Mouse (Mus musculus) pancreas, adult 10 weeks (tissue): ENCODE measurements around the gene CK137956. TPM values are rescaled to one million over a fixed set of nuclear protein-coding genes. Genes with fewer than 3 reads are reported as not detected.

Experiments used
- polyA plus RNA-seq: library from polyadenylated mRNA; stranded (reverse); fragments of 350-450 nt; fragmentation: Illumina TruSeq; extraction: RNeasy Lipid Tissue Mini Kit (QIAGEN cat#74804); gene quantifications from one replicate; pipeline ENCODE4 v1.2.3, GENCODE M21; 2015; ENCODE audit warnings: low read depth, low replicate concordance; ENCODE audit not compliant: insufficient read depth

The CK137956 gene
- polyA plus RNA-seq, result not detected

GRCm38 (mm10) chr4:127970901-127971868 is at the start of gene CK137956:
TSS of gene CK137956 (minus strand) at chr4:127970951.

GRCm38 (mm10) chr4:127987784-127988455 is 17.2 kb upstream of the CK137956 start, which contains the start of gene Csmd2:
TSS of gene Csmd2 (plus strand) at chr4:127987857.

Other genes with a start within 250 kb of the CK137956 start
- 0.78 TPM for gene Csmd2, start 16.9 kb upstream of the CK137956 start, polyA plus RNA-seq